Mouse (Mus musculus) Patski (cell line): ENCODE data around the gene Lpar5. TPM values are rescaled to one million over a fixed set of nuclear protein-coding genes. Genes with fewer than 3 reads are reported as not detected.

ENCODE experiments used
- ATAC-seq: fragments of 100-300 bp; one replicate; pipeline ENCODE4 v1.8.0; 2021
- CTCF ChIA-PET: fragments of 350-600 bp; sonication (Branson Sonifier 250); formaldehyde crosslinking; loops from one replicate; lab custom pipeline; 2022; ENCODE audit warnings: inconsistent platforms; lab: Charles Lee
- POLR2A ChIA-PET: fragments of 350-600 bp; sonication (Branson Sonifier 250); formaldehyde crosslinking; loops from one replicate; lab custom pipeline; 2022; ENCODE audit warnings: antibody characterized with exemption, inconsistent platforms; lab: Charles Lee
- DNase-seq: peaks from one replicate; pipeline ENCODE4 v3.0.0-alpha.2; 2011; ENCODE audit warnings: low read depth, low spot score
- H3K27me3 ChIP-seq: fragments of 371-371 bp; one replicate; pipeline ENCODE4 v1.5.1; 2021
- CTCF ChIP-seq: fragments of 100-300 bp; IDR thresholded peaks from one replicate; pipeline ENCODE4 v1.5.1; 2021
- in situ Hi-C: fragments of 300-500 bp; cut with MboI; formaldehyde crosslinking; loops from 3 replicates; pipeline ENCODE4 v1.11.1; 2018; ENCODE audit warnings: low pct_unique_long_range_greater_than_20kb, mixed read lengths
- polyA plus RNA-seq: library from polyadenylated mRNA; unstranded; gene quantifications from one replicate; pipeline ENCODE4 v1.2.3, GENCODE M21; 2021

Gene Lpar5
- polyA plus RNA-seq, 1 experiment from 2014 or later = not detected

DNA sequence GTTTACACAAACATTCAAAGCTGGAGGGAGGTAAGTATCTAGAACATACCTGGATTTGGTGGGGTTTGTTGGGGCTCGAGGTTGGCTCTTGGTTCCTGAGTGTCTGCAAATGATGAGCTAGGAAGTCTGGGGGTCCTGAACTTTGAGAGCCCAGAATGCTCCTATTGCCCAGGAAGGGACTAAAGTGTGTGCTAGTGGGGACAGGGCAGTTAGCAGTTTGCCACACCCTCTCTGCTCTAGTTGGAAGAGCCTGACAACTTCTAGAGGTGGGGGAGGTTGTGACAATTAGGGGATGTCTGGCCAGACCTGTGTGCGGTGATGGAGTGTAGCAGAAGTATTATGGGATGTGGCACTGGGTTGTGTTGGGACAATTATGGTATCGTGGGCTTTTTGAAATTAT lies 27.1 kb downstream of the Lpar5 start:
- no peak for TF ChIP-seq CTCF
- CTCF ChIA-PET = no interaction called here
- ATAC-seq (no peak), DNase-seq (no peak)
- POLR2A ChIA-PET = interaction anchor here (0.6 kb wide), 1 partner anchor 32 kb away, joined by 3 read pairs; no protein-coding TSS in a partner anchor
- H3K27me3 ChIP-seq = no peaks in the 10 kb centered on the region
- in situ Hi-C loops = no loop called here

DNA sequence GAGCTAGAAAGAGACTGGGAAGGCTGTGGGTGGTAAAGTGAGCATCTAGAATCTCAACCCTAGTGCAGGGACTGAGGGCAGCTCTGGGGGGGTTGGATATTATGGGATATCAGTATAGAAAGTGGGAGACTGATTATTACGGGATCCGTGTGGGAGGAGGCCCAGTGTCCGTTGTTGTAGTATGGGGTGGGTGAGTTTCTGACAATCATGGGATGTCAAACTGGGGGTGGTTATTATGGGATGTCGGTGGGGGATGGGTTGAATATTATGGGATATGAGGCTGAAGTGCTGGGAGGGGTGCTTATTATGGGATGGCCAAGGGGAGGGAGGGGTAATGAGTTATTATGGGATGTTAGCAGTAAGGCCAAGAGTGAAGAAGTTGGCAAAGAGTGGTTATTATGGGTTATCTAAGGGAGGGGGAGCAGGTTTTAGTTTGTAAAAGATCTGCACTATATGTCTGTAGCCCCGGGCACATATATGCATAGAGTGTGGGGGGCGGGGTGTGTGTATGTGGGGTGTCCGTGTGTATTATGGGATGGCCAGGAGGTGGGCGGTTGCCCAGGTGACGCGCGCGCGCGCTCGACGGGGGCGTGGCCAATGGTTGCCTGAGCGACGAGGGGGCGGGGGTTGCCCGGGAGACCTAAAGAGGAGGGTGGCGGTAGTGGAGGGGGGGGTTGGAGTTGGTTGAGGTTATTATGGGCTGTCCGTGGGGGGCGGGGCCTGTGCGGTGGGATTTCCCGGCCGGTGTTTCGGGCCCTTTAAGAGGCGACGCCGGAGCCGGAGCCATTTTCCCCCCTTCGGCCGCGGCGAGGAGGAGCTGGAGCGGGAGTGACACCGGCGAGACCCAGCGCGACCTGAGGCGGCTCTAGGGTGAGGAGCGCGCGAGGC lies 27.9 kb downstream of the Lpar5 start, which contains the start of gene Chd4:
Chd4 (plus strand) TSS at position 591 of the 888 bp plus-strand sequence.
- CTCF ChIA-PET = no interaction called here
- no peak for TF ChIP-seq CTCF
- in situ Hi-C loops = no loop called here

DNA sequence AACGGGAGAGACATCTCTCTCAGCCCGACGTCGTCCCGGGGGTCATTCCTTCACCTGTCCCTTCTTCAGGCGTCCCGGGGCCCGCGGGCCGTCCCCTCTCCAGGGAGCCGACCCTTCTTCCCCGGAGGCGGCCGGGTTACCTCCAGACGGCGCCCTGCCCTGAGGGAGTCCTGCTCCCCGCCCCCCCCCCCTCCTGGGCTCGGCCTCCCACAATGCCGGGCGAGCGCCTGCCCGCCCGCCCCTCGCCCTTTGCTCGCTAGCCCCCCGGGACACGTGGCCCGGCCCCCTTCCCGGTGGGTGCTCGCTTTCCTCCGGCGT lies 28.5 kb downstream of the Lpar5 start:
- TF ChIP-seq CTCF = no peak

More for the DNA sequence above, 27.9 kb downstream of the Lpar5 start, which contains the start of gene Chd4:
- DNase-seq = peak; percentile 43
- H3K27me3 ChIP-seq = no peaks in the 10 kb centered on the region
- peak; percentile 44 for ATAC-seq
- POLR2A ChIA-PET = no interaction called here

DNA sequence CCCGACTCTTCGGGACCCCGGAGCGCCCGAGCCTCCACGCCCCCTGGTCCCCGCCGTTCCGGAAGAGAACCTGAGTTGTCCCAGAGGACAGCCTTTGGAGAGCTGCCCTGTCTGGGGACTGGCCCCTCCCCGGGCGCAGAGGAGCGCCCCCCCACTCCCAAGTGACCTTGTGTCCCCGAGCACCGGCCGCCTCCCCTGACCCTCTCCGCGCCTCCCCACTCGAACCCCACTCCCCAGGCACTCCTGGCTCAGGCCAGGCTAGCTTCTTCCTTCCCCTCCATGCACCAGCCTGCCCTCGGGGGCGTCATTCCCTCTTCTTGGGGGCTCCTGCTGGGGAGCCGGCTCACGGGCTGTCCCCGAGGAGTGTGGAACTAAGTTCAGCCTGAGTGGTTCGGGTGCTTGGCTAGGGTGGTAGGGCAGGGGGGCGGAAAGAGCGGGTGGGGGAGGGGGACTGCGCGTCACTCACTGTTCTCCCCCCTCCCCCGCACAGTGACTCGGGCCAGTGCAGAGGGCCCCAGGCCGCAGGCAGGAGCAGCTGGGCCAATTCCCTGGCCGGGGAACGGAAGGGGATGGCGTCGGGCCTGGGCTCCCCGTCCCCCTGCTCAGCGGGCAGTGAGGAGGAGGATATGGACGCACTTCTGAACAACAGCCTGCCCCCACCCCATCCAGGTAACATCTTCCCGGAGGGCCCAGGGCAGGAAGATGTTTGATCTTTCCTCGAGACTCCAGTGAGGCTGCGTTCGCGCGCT lies 29.1 kb downstream of the Lpar5 start:
- in situ Hi-C loops = no loop called here
- peak; percentile 17 for DNase-seq
- ChIA-PET POLR2A (interaction anchor here (1.3 kb wide), 1 partner anchor 69 kb away, joined by 4 read pairs; the partner anchor contains the start of gene Gapdh), CTCF (no interaction called here)
- TF ChIP-seq CTCF = no peak
- H3K27me3 ChIP-seq = no peaks in the 10 kb centered on the region
- peak; percentile 24 for ATAC-seq

More for the DNA sequence above, 28.5 kb downstream of the Lpar5 start:
- ChIA-PET POLR2A (interaction anchor here (1.3 kb wide), 1 partner anchor 70 kb away, joined by 4 read pairs; the partner anchor contains the start of gene Gapdh), CTCF (no interaction called here)
- DNase-seq (no peak), ATAC-seq (peak; percentile 28)
- in situ Hi-C loops = no loop called here
- H3K27me3 ChIP-seq = no peaks in the 10 kb centered on the region

DNA sequence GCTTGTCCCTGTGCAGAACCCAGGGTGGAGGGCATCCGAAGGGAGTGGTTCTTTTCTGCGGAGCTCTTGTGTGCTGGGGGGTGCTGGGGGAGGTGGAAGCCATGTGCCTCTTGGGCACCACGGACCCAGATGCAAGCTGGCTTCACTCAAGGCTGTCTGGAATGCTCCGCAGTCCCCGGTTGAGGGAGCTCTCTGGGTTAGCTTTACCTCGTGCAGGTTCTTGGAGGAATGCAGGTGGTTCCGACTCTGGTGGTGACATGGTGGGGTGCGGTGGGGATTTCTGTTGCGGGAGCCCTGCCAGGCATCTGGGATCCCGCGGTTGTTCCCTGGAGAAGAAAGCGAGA lies 29.6 kb downstream of the Lpar5 start:
- no peak for TF ChIP-seq CTCF
- ATAC-seq (no peak), DNase-seq (no peak)
- ChIA-PET POLR2A (interaction anchor here (1.3 kb wide), 1 partner anchor 69 kb away, joined by 4 read pairs; the partner anchor contains the start of gene Gapdh), CTCF (no interaction called here)
- no peaks in the 10 kb centered on the region for H3K27me3 ChIP-seq
- in situ Hi-C loops = no loop called here

DNA sequence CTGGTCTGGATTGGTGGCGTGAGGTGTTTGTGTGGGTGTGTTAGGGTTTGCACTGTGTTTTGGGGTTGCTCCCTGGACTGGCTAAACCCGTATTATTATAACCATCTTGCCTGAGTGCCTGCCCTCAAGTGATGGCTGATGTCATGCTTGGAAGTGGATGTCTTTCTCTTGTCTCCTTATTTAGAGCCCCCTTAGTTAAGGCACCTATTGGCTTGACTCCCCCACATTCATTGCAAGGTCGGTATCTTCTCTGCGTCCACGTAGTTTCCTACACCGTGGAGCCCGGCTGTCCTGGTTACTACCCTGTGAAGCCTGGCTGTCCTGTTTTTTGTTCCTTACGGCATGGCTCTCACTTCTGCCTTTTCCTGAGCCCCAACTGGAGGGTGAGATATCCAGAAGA lies 30.2 kb downstream of the Lpar5 start:
- H3K27me3 ChIP-seq = no peaks in the 10 kb centered on the region
- TF ChIP-seq CTCF = no peak
- no peak for DNase-seq
- ChIA-PET POLR2A (no interaction called here), CTCF (no interaction called here)
- in situ Hi-C loops = no loop called here
- no peak for ATAC-seq

DNA sequence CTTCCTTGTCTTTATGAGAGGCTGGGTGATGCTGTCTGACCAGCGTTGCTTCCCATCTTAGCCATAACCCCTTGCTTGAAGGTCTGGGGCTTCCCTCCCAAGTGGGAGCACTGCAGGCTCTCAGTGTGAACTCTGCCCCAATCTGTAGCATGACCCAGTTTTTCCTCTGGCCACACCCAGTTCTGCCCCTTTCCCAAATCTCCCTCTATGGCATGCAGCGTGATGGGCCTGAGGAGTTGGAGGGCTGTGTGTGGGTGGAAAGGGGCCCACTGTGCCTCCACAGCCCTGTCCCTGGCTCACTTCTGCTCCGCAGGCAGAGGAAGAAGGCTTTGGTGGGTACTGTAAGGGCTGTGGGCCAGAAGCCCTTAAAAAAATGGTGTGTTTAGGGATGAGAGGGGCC lies 30.8 kb downstream of the Lpar5 start:
- no peak for ATAC-seq
- ChIA-PET CTCF (no interaction called here), POLR2A (no interaction called here)
- in situ Hi-C loops = no loop called here
- H3K27me3 ChIP-seq = no peaks in the 10 kb centered on the region
- TF ChIP-seq CTCF = no peak
- DNase-seq = no peak

DNA sequence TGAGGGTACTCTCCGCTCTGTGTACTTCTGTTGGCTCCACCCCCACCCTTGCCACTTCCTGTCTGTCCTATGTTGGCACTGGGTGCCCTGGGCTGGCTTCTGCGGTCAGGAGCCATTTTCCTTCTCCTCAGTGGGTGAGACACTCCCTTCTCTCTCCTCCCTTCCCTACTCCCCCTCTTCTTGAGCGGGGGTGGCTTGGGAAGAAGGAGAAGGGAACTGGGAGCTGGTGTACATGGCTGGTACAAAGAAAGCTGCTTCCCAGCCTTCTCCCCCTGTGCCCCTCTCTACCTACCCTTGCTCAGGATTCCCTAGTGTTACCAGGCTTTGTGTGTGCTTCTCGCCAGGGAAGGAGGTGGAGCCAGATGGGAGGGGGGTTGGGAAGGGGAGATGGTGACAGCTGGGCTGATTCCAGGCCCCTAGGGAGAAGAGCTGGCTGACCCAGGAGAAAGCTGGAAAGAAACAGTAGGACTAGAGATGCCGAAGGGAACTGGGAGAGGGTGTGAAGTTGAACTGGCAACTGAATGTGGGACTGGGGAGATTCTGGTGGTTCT lies 31.8 kb downstream of the Lpar5 start:
- no peak for DNase-seq
- no peaks in the 10 kb centered on the region for H3K27me3 ChIP-seq
- ChIA-PET POLR2A (interaction anchor here (1.1 to 1.8 kb wide), 3 partner anchors 10 to 14 kb away, joined by 3 to 8 read pairs (median 5); no protein-coding TSS in a partner anchor), CTCF (interaction anchor here (1.0 to 4.5 kb wide), 3 partner anchors 10 to 14 kb away, joined by 4 to 25 read pairs (median 5); no protein-coding TSS in a partner anchor)
- TF ChIP-seq CTCF = no peak
- in situ Hi-C loops = no loop called here
- ATAC-seq = no peak

DNA sequence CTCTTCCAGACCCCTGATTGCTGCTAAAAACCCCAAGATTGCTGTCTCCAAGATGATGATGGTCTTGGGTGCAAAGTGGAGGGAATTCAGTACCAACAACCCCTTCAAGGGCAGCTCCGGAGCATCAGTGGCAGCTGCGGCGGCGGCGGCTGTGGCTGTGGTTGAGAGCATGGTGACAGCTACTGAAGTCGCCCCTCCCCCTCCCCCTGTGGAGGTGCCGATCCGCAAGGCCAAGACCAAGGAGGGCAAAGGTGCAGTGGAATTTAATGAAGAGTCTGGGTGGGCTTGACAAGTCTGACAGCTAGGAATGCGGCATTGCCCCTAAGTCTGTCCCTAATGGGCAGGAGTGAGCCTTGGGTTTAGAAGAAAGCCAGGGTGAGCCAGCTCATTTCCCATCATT lies 33.7 kb downstream of the Lpar5 start:
- TF ChIP-seq CTCF = no peak
- no peaks in the 10 kb centered on the region for H3K27me3 ChIP-seq
- DNase-seq (no peak), ATAC-seq (no peak)
- CTCF ChIA-PET = interaction anchor here (1.6 to 4.5 kb wide), 2 partner anchors 9 to 13 kb away, joined by 4 to 25 read pairs; no protein-coding TSS in a partner anchor
- in situ Hi-C loops = no loop called here
- POLR2A ChIA-PET = no interaction called here

DNA sequence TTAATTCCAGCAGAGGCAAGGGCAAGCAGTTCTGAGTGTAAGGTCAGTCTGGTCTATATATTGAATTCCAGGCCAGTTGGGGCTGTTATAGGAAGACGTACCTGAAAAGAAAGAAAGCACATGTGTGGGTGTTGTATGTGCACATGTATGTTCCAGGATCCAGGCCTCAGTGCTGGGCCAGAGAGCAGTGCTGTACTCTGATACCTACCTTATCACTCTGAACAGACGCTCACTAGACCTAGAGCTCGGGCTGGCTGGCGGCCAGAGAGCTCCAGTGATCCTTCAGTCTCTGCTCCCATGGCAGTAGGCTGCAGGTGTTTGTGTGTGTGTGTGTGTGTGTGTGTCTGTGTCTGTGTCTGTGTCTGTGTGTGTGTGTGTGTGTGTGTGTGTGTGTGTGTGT lies 36.5 kb downstream of the Lpar5 start:
- no peaks in the 10 kb centered on the region for H3K27me3 ChIP-seq
- ATAC-seq = no peak
- in situ Hi-C loops = no loop called here
- POLR2A ChIA-PET = interaction anchor here (0.8 kb wide), 1 partner anchor 64 kb away, joined by 6 read pairs; no protein-coding TSS in a partner anchor
- DNase-seq = no peak
- no peak for TF ChIP-seq CTCF
- CTCF ChIA-PET = no interaction called here
